Mouse (Mus musculus): ENCODE data around the gene Creld2. TPM values are rescaled to one million over a fixed set of nuclear protein-coding genes. Genes with fewer than 3 reads are reported as not detected.
A peak's percentile ranks its signal among the peaks of the same experiment; 100 is the strongest.

The Creld2 gene
- polyA plus RNA-seq, 1 experiment = 29.6 TPM

DNA sequence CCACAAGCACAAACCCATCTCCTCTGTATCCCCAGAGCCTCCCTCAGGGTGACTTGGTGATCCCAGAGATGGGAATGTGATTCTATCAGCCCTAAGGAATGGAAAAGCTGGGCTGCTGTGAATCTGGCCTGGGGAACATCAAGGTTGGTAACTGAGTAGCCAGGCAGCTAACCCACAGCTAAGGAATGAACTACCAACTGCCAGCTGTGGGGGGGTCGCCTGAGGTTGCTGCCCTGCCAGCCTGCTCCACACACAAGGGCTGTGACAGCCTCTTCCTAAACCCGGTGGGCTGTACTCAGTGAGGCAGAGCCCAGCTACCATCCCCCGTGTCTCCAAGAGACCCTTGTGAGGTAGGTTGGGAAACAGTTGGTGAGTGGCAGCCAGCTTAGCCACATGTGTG is 31.6 kb downstream of the Creld2 start:
- TF ChIP-seq POLR2A (IDR thresholded peaks at IDR 0.05; ENCODE audit: low read depth, low read length) (no peak), CTCF (IDR thresholded peaks at IDR 0.05; ENCODE audit: borderline replicate concordance, insufficient read depth, low read length) (no peak)
- Histone ChIP-seq H3K4me3 (ENCODE audit: insufficient read depth, low read length) (no peak overlapping the region), H3K27ac (ENCODE audit: insufficient read depth, low read length) (no peak overlapping the region), H3K4me1 (ENCODE audit: control insufficient read depth, insufficient read depth, low read length) (peaks cover 14% of the 10 kb centered on the region)

DNA sequence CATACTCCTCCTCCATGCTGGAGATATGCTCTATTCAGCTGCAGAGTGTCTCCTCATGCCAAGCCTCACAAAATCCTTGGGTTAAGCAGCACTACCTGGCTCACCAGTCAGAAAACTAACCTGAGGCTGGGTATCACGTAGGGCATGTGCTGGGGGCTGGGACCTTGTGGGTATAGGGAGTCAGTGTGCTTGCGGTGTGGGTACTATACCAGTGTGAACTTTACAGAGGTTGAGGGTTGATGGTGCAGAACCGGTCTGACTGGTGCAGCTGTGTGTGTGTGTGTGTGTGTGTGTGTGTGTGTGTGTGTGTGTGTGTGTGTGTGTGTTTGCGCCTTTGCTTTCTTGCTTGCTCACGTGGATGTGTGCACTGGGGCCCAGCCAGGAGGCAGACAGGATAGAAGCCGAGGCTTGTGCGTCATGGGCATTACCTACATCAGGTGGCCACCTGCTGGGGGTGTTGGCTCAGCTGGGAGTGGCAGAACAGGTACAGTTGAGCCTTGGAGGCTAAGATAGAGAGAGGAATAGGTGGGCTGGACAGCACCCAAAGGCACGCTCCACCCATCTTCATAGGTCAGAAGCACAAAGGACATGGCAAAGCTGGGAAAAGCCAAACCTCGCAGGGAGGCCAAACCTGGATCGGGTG is 32.2 kb downstream of the Creld2 start:
- Histone ChIP-seq H3K4me1 (ENCODE audit: control insufficient read depth, insufficient read depth, low read length) (peaks cover 14% of the 10 kb centered on the region), H3K27ac (ENCODE audit: insufficient read depth, low read length) (no peak overlapping the region), H3K4me3 (ENCODE audit: insufficient read depth, low read length) (no peak overlapping the region)
- no peak for TF ChIP-seq POLR2A (IDR thresholded peaks at IDR 0.05; ENCODE audit: low read depth, low read length)
- no peak for TF ChIP-seq CTCF (IDR thresholded peaks at IDR 0.05; ENCODE audit: borderline replicate concordance, insufficient read depth, low read length)

DNA sequence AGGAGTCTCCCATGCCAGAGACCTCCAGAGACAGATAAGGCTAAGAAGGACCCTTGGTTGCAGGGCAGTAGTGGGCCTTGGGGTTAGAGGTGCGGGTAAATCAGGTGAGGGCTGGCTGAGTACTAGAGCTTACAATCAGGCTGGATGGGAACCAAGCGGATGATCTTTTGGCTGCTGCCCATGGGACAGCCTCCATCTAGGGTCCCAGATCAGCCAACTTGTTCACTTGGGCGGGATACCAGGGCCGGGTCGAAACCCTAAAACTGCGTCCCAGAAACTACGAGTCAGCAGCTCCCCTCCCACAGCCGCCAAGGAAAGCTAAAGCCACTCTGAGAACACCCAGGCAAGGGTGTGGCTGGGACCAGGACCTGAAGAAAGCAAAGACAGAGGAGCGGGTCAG is 33.7 kb downstream of the Creld2 start:
- no peak overlapping the region for H3K27ac ChIP-seq (ENCODE audit: insufficient read depth, low read length)
- no peak overlapping the region for H3K4me3 ChIP-seq (ENCODE audit: insufficient read depth, low read length)
- peaks cover 14% of the 10 kb centered on the region for H3K4me1 ChIP-seq (ENCODE audit: control insufficient read depth, insufficient read depth, low read length)
- TF ChIP-seq CTCF (IDR thresholded peaks at IDR 0.05; ENCODE audit: borderline replicate concordance, insufficient read depth, low read length) (no peak), POLR2A (IDR thresholded peaks at IDR 0.05; ENCODE audit: low read depth, low read length) (no peak)

DNA sequence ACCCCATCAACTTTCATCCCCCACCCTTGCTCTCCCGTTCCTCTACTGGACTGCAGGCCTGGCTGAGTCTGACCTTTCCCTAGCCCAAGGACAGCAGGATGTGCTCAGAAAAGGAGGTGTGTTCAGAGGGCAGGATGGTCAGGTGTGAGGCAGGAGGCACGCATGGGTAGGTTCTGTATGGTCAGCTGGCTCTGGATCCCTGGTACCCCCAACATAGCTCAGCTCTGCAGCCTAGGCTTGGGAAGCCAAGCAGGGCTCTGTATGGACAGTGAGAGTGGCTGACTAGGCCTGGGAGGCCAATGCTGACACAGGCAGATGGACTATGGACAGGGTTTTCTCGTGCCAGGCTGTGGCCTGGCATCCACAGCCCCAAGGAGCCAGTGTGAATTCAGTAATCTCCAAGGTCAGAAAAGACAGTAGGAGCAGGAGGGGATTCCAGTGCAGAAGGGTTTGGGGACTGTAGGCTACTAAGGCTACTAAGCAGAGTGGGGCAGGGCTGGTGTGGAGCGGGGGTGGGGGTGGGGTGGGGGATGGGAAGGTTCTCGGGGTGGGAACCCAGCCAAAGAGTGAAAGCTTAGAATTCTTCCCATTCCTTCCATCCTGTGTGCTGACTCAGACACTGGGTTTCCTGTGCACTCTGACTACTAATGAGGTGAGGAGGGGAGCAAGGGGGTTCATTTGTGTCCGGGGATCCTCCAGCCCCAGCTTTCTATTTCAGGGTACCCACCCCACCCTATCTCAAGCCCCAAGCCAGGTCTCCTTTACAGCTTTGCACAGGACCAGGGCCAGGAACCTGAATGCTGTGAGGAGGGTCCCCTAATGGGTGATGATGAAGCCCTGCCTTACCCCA is 34.9 kb downstream of the Creld2 start:
- Histone ChIP-seq H3K27ac (ENCODE audit: insufficient read depth, low read length) (peak overlapping the region; percentile 55), H3K4me3 (ENCODE audit: insufficient read depth, low read length) (no peak overlapping the region), H3K4me1 (ENCODE audit: control insufficient read depth, insufficient read depth, low read length) (peaks cover 14% of the 10 kb centered on the region)
- no peak for TF ChIP-seq POLR2A (IDR thresholded peaks at IDR 0.05; ENCODE audit: low read depth, low read length)
- no peak for TF ChIP-seq CTCF (IDR thresholded peaks at IDR 0.05; ENCODE audit: borderline replicate concordance, insufficient read depth, low read length)

DNA sequence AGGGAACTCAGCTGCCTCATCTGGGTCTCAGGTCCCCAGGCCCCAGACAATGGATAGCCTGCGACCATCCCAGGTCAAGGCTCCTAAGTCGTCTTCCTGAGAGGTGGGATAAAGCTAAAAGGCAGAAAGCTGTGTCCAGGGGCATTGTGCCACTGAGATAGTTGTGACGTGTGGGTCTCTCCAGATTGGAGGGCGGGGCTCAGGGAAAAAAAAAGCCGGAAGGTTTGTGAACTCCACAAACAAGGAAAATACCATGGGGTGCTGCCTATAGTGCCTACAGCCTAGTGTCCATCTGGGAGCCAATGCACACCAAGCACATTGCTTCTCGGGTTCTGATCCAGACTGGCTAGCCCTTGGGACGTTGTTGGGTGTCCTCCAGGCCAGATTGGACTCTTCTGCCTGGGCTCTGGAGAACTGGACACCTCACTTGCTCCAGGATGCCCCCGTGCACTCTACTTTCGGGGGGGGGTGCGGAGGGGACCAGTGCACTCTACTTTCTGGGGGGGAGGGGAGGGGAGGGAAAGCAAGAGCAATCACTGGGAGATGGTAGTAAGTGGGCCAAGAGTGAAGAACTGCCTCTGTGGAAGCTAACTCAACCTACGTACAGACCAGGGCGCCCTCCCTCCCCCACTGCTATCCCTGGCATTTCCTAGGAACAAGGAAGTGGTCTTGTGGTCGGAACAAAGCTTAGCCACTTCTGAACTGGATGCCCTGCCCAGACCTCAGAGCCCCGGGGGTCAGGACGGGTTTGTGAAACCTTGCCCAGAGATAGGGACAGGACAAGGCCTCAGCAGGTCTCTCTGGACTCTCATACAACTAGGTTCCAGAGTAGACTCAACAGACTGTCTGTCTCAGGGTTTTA is 35.8 kb downstream of the Creld2 start:
- Histone ChIP-seq H3K4me3 (ENCODE audit: insufficient read depth, low read length) (no peak overlapping the region), H3K27ac (ENCODE audit: insufficient read depth, low read length) (peak overlapping the region; percentile 55), H3K4me1 (ENCODE audit: control insufficient read depth, insufficient read depth, low read length) (peaks cover 14% of the 10 kb centered on the region)
- TF ChIP-seq CTCF (IDR thresholded peaks at IDR 0.05; ENCODE audit: borderline replicate concordance, insufficient read depth, low read length) (no peak), POLR2A (IDR thresholded peaks at IDR 0.05; ENCODE audit: low read depth, low read length) (no peak)

DNA sequence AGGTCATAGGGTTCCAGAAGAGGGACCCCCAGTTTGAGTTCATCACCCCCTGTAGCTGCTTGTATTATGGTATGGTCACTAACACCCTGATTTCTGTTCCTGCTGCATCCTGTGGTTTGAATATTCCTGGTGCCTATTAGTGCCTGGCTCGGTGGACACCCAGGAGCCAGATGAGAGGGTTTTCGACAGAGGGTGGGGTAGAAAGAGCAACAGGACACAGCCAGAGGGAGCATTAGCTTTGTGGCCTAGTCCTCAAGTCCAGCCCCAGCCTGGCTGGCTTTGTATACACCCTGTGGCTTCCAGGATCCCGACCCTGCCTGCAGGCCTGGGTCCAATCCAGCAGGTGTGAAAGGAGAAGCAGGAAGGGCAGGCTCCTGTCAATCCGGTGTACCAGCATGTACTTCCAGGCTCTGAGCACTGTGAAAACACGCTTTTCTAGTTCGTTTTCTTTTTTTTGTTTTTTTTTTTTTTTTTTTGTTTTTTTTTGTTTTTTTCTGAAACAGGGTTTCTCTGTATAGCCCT is 36.5 kb downstream of the Creld2 start:
- H3K27ac ChIP-seq (ENCODE audit: insufficient read depth, low read length) = no peak overlapping the region
- TF ChIP-seq POLR2A (IDR thresholded peaks at IDR 0.05; ENCODE audit: low read depth, low read length) (no peak), CTCF (IDR thresholded peaks at IDR 0.05; ENCODE audit: borderline replicate concordance, insufficient read depth, low read length) (no peak)

DNA sequence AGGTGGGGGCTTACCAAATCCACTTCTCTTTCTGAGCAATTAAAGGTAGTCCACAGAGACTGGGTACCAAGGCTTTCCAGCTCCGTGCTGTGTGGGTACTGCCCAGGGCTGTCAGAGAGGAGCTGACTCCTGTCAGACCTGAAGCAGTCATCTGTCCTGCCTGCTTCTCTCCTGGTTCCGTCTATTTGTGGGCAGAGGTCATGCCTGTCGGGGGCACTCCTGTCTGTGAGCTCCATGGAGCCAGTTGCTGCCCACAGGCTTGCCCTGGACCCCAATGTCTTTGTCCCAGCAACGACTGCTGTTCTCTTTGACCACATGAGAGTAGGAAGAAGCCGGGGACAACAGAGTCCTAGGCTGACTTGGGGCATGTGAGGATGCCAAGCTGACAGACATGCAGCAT is 37.2 kb downstream of the Creld2 start:
- Histone ChIP-seq H3K27ac (ENCODE audit: insufficient read depth, low read length) (no peak overlapping the region), H3K4me3 (ENCODE audit: insufficient read depth, low read length) (no peak overlapping the region), H3K4me1 (ENCODE audit: control insufficient read depth, insufficient read depth, low read length) (peaks cover 14% of the 10 kb centered on the region)
- TF ChIP-seq POLR2A (IDR thresholded peaks at IDR 0.05; ENCODE audit: low read depth, low read length) (no peak), CTCF (IDR thresholded peaks at IDR 0.05; ENCODE audit: borderline replicate concordance, insufficient read depth, low read length) (no peak)

More for the DNA sequence above, 36.5 kb downstream of the Creld2 start:
- no peak overlapping the region for H3K4me3 ChIP-seq (ENCODE audit: insufficient read depth, low read length)
- H3K4me1 ChIP-seq (ENCODE audit: control insufficient read depth, insufficient read depth, low read length) = peaks cover 11% of the 10 kb centered on the region

DNA sequence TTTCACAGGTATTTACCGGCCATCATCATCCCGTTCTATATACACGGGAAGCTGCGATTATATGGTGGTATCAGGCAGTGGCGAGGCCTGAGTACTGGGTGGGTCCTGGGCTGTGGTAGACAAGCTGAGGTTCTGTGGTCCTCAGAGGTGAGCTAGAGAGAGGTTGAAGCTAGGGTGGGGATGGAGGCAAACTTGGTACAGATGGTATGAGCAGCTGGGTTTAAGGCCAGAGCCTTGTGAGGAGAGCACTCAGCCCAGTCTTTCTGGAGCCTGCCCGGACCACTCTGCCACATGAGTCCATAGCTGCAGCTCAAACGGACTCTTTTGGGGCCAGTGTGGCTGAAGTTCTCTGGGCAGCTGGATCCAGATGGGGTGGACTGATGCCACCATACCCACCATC is 37.9 kb downstream of the Creld2 start:
- peaks cover 14% of the 10 kb centered on the region for H3K4me1 ChIP-seq (ENCODE audit: control insufficient read depth, insufficient read depth, low read length)
- no peak overlapping the region for H3K27ac ChIP-seq (ENCODE audit: insufficient read depth, low read length)
- TF ChIP-seq POLR2A (IDR thresholded peaks at IDR 0.05; ENCODE audit: low read depth, low read length) = no peak
- TF ChIP-seq CTCF (IDR thresholded peaks at IDR 0.05; ENCODE audit: borderline replicate concordance, insufficient read depth, low read length) = no peak
- no peak overlapping the region for H3K4me3 ChIP-seq (ENCODE audit: insufficient read depth, low read length)

DNA sequence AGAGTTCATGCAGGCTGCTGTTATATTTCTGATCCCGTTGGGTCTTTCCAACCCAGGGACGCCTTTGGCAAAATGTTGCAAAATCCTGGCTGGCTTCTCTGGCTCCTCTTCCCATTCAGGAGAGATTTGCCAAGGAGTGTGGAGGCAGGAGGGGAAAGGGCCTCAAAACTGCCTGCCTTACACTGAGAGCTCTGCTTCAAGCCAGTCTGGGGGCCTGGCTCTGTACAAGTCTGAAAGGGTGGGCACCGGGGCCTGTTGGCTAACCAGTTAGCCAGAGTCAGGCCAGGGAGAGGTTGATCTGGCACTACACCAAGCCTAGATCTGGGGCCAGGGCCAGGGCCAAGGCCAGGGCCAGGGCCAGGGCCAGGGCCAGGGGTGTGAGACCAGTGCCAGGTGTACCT is 38.7 kb downstream of the Creld2 start:
- H3K27ac ChIP-seq (ENCODE audit: insufficient read depth, low read length) = no peak overlapping the region
- H3K4me3 ChIP-seq (ENCODE audit: insufficient read depth, low read length) = no peak overlapping the region
- no peak for TF ChIP-seq POLR2A (IDR thresholded peaks at IDR 0.05; ENCODE audit: low read depth, low read length)
- TF ChIP-seq CTCF (IDR thresholded peaks at IDR 0.05; ENCODE audit: borderline replicate concordance, insufficient read depth, low read length) = no peak
- H3K4me1 ChIP-seq (ENCODE audit: control insufficient read depth, insufficient read depth, low read length) = peaks cover 14% of the 10 kb centered on the region
